In the genomic region with DNA sequence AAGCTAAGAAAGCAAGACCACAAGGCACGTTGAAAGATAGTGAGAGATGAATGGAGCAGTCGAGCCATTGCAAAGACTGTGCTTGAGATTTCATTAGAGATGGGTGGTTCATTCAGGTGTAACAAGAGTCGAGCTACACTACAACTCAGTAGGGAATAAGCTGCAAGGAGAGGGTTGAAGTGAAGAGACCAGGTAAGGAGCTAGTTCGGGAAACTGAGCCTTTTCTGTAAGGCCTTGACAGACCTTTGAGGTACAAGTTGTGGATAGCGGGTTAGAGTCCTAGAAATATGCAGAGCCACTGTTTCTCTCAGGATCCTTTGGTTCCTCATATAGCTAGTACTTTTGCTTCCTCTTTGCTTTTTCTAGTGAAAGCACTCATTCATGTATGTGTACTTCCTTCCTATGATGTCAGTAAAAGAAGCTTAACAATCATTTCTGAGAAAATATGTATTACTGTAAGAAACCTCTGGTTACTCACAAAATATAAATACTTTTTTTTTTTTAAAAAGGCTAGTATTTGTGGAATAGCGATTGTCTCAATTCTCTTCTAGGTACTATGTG, we compare ENCODE assay signal across 34 mouse cellular contexts. TPM values are rescaled to one million over a fixed set of nuclear protein-coding genes. Genes with fewer than 3 reads are reported as not detected.
A peak's percentile ranks its signal among the peaks of the same experiment; 100 is the strongest.
DNase-seq lines count a peak whose midpoint lies in the region; ATAC-seq and TF ChIP-seq lines count a peak whose summit lies in the region.
"Had no signal": no experiment of that assay in that cellular context is flagged by ENCODE, and none has a peak within 500 bp of the region (broad histone marks: within the 10 kb centered on the region; RNA-seq: fewer than 3 reads in every experiment).

No protein-coding gene starts in this region.

- DNase-seq in spleen, postnatal 36 days (ENCODE audit: low spot score in 2 of 2): peak; percentile 15 to 52
- DNase-seq in spleen, adult 12 weeks (ENCODE audit: low spot score): no peak
- no peak for DNase-seq in cerebellum, adult 9-11 months
- no peak for DNase-seq in stomach, postnatal 0 days (ENCODE audit: low spot score)
- no peak for DNase-seq in forebrain, embryonic 10.5 days (ENCODE audit: extremely low spot score, low spot score)
- DNase-seq: adrenal gland, adult 2 months; cerebellum, adult 2 months; cerebellum, postnatal 36 days; gastrocnemius, postnatal 14 days; heart, adult 18-20 months; heart, postnatal 10 days; kidney, postnatal 36 days; lung, adult 2 months; right cerebral cortex, postnatal 14 days; spleen, adult 18-20 months; thymus, adult 2 months; thymus, postnatal 4 days had no signal

- no peaks in the 10 kb centered on the region for H3K9me3 ChIP-seq in stomach, postnatal 0 days (ENCODE audit: control insufficient read depth, low read length)
- no peaks in the 10 kb centered on the region for H3K9me3 ChIP-seq in forebrain, embryonic 10.5 days
- H3K9me3 ChIP-seq: heart, embryonic 12.5 days; kidney, embryonic 15.5 days; midbrain, embryonic 10.5 days had no signal

- no peaks in the 10 kb centered on the region for H3K4me1 ChIP-seq in stomach, postnatal 0 days (replicated peaks; ENCODE audit: control insufficient read depth, insufficient read depth)
- no peaks in the 10 kb centered on the region for H3K4me1 ChIP-seq in forebrain, embryonic 10.5 days
- H3K4me1 ChIP-seq: heart, embryonic 12.5 days; kidney, embryonic 15.5 days; midbrain, embryonic 10.5 days had no signal

- TF ChIP-seq EP300 in stomach, postnatal 0 days (optimal IDR thresholded peaks at IDR 0.05): no peak

- no peak overlapping the region for H3K4me3 ChIP-seq in macrophage (ENCODE audit: inconsistent target)
- no peak overlapping the region for H3K4me3 ChIP-seq in stomach, postnatal 0 days (ENCODE audit: low read depth, low read length)
- no peak overlapping the region for H3K4me3 ChIP-seq in forebrain, embryonic 10.5 days
- H3K4me3 ChIP-seq: heart, embryonic 12.5 days; kidney, embryonic 15.5 days; midbrain, embryonic 10.5 days had no signal

- no peak overlapping the region for H3K9ac ChIP-seq in stomach, postnatal 0 days (ENCODE audit: low read length)
- H3K9ac ChIP-seq: heart, embryonic 12.5 days; kidney, embryonic 15.5 days had no signal

- ATAC-seq in activated CD4-positive, CD25-positive, alpha-beta regulatory T cell, adult 4 months: peak; percentile 63
- ATAC-seq in stomach, postnatal 0 days (ENCODE audit: low FRiP score, low TSS enrichment): no peak
- ATAC-seq: forebrain, embryonic 16.5 days; hindbrain, postnatal 0 days; intestine, postnatal 0 days; Patski had no signal

- no peaks in the 10 kb centered on the region for H3K27me3 ChIP-seq in stomach, postnatal 0 days (ENCODE audit: control insufficient read depth, insufficient read depth, low read length)
- H3K27me3 ChIP-seq in forebrain, embryonic 10.5 days (ENCODE audit: poor library complexity, severe bottlenecking): no peaks in the 10 kb centered on the region
- H3K27me3 ChIP-seq: heart, embryonic 12.5 days; kidney, embryonic 15.5 days had no signal

- 45% methylated on average over 6 of the region's 6 CpGs for WGBS in macrophage (ENCODE audit: missing documents)
- WGBS in stomach, postnatal 0 days: 84% methylated on average over 6 of the region's 6 CpGs
- 88% methylated on average over 6 of the region's 6 CpGs for WGBS in forebrain, embryonic 10.5 days

- H3K27ac ChIP-seq in macrophage: peak overlapping the region; percentile 79
- no peak overlapping the region for H3K27ac ChIP-seq in stomach, postnatal 0 days (replicated peaks)
- no peak overlapping the region for H3K27ac ChIP-seq in forebrain, embryonic 10.5 days
- H3K27ac ChIP-seq: hindbrain, postnatal 0 days; kidney, embryonic 15.5 days; midbrain, embryonic 10.5 days had no signal

- H3K4me2 ChIP-seq in stomach, postnatal 0 days (replicated peaks; ENCODE audit: low read depth): no peak overlapping the region
- H3K4me2 ChIP-seq: heart, embryonic 12.5 days; kidney, embryonic 15.5 days had no signal

- no peaks in the 10 kb centered on the region for H3K36me3 ChIP-seq in macrophage (ENCODE audit: inconsistent target)
- no peaks in the 10 kb centered on the region for H3K36me3 ChIP-seq in stomach, postnatal 0 days (ENCODE audit: control insufficient read depth, insufficient read depth, low read length)
- H3K36me3 ChIP-seq in forebrain, embryonic 10.5 days (replicated peaks): no peaks in the 10 kb centered on the region
- H3K36me3 ChIP-seq: G1E; heart, embryonic 12.5 days; kidney, embryonic 15.5 days; midbrain, embryonic 10.5 days had no signal

- H3K79me2 ChIP-seq in macrophage (ENCODE audit: inconsistent target): no peaks in the 10 kb centered on the region

- TF ChIP-seq CTCF in stomach, postnatal 0 days (IDR thresholded peaks at IDR 0.05; ENCODE audit: low read depth): no peak

RNA-seq across cellular contexts. Expression of gene Dthd1, which starts 33.0 kb away (rescaled TPM):
- not detected for polyA plus RNA-seq in activated CD4-positive, CD25-positive, alpha-beta regulatory T cell, adult 4 months (2017; shearing (Covaris generic))
- not detected for total RNA-seq in macrophage (2018; cell fraction: chromatin; rRNA removed)
- total RNA-seq in macrophage (2018; cell fraction: cytosol; rRNA removed): not detected
- total RNA-seq in macrophage (2018; cell fraction: nucleus; rRNA removed): not detected
- not detected in 3 replicates for polyA plus RNA-seq in macrophage (2018)
- polyA plus RNA-seq in stomach, postnatal 0 days (2015; fragmentation: Nextera tagmentation; extraction: Ambion mirVana): 0.05 and 0.07 TPM in 2 replicates
- not detected in 2 replicates for polyA plus RNA-seq in forebrain, embryonic 10.5 days (2016; fragmentation: Nextera tagmentation; extraction: Ambion mirVana)
- total RNA-seq: adrenal gland, adult 2 months; adrenal gland, postnatal 4 days; gastrocnemius, postnatal 14 days; heart, postnatal 10 days; hindbrain, postnatal 0 days; left cerebral cortex, adult 18-20 months; left cerebral cortex, postnatal 36 days had no signal
- polyA plus RNA-seq: adrenal gland, adult 2 months; cerebellum, adult 2 months; forebrain, embryonic 16.5 days; G1E; hindbrain, embryonic 11.5 days; hindbrain, postnatal 0 days; intestine, postnatal 0 days; kidney, embryonic 15.5 days; limb, embryonic 14.5 days; lung, adult 2 months; midbrain, embryonic 10.5 days; midbrain, postnatal 0 days; Patski; stomach, embryonic 16.5 days had no signal

Comparison
In these comparisons a context has a peak if more than half of its experiments do, and no peak if none do; other contexts are left out.
1. DNase-seq: peak in spleen, postnatal 36 days (2 of 2); none in spleen, adult 12 weeks (single experiment), cerebellum, adult 9-11 months (single experiment), stomach, postnatal 0 days (single experiment) and forebrain, embryonic 10.5 days (single experiment).